Mouse (Mus musculus) hindbrain, embryonic 10.5 days (tissue): ENCODE data around the gene Nicn1. TPM values are rescaled to one million over a fixed set of nuclear protein-coding genes. Genes with fewer than 3 reads are reported as not detected.
A peak's percentile ranks its signal among the peaks of the same experiment; 100 is the strongest.

ENCODE experiments used
- DNase-seq: peaks from one replicate; pipeline ENCODE4 v3.0.0-alpha.2; 2017; ENCODE audit warnings: low spot score
- H3K27ac ChIP-seq: fragments of 300-500 bp; sonication (generic); 2 replicates; pipeline ENCODE4 v1.5.1; 2016; ENCODE audit warnings: mild to moderate bottlenecking, moderate library complexity
- H3K27me3 ChIP-seq: fragments of 300-500 bp; sonication (generic); 2 replicates; pipeline ENCODE4 v1.6.1; 2016; ENCODE audit warnings: mild to moderate bottlenecking; ENCODE audit not compliant: poor library complexity, insufficient read depth, severe bottlenecking
- H3K36me3 ChIP-seq: fragments of 300-500 bp; sonication (generic); 2 replicates; pipeline ENCODE4 v1.6.1; 2016; ENCODE audit warnings: mild to moderate bottlenecking, moderate library complexity
- H3K4me1 ChIP-seq: fragments of 300-500 bp; sonication (generic); replicated peaks from 2 replicates; pipeline ENCODE4 v1.6.1; 2016; ENCODE audit warnings: mild to moderate bottlenecking
- H3K4me3 ChIP-seq: fragments of 300-500 bp; sonication (generic); 2 replicates; pipeline ENCODE4 v1.5.1; 2016; ENCODE audit warnings: mild to moderate bottlenecking, moderate library complexity
- H3K9me3 ChIP-seq: fragments of 300-500 bp; sonication (generic); 2 replicates; pipeline ENCODE4 v1.6.1; 2016; ENCODE audit warnings: mild to moderate bottlenecking, moderate library complexity
- WGBS: fragments of 180-500 bp; shearing (Covaris S2); methylation state at CpG from one replicate; pipeline ENCODE4 v1.1.7; 2016; 5-methylcytosine and 5-hydroxymethylcytosine counted together
- polyA plus RNA-seq: library from polyadenylated mRNA; unstranded; fragments of >200 nt; fragmentation: Nextera tagmentation; extraction: Ambion mirVana; gene quantifications from 2 replicates; pipeline ENCODE4 v1.2.1, GENCODE M21; 2016

Gene Nicn1
- polyA plus RNA-seq, 1 experiment from 2014 or later: 54.3 TPM

GRCm38 (mm10) chr9:108289347-108289746 is 882 bp upstream of the Nicn1 start:
- Histone ChIP-seq H3K27ac (peak overlapping the region; percentile 91), H3K27me3 (no peaks in the 10 kb centered on the region), H3K4me3 (peak overlapping the region; percentile 60)

GRCm38 (mm10) chr9:108290773-108291172 is 544 bp downstream of the Nicn1 start:
- H3K27ac ChIP-seq: peak overlapping the region; percentile 91

More at GRCm38 (mm10) chr9:108289347-108289746, 882 bp upstream of the Nicn1 start:
- Histone ChIP-seq H3K9me3 (no peaks in the 10 kb centered on the region), H3K36me3 (peaks cover 8% of the 10 kb centered on the region), H3K4me1 (peaks cover 15% of the 10 kb centered on the region)
- WGBS: 72% methylated on average over 2 of the region's 2 CpGs
- DNase-seq: no peak

GRCm38 (mm10) chr9:108296453-108297355 is 6.5 kb downstream of the Nicn1 start, which contains the start of gene Amt:
TSS of gene Amt (plus strand) at chr9:108296853.
- no peaks in the 10 kb centered on the region for H3K27me3 ChIP-seq
- H3K4me3 ChIP-seq: peak within 1 kb of the TSS; percentile 57
- peaks cover 49% of the 10 kb centered on the region for H3K36me3 ChIP-seq
- WGBS: 16% methylated on average over 18 of the region's 18 CpGs
- peaks cover 29% of the 10 kb centered on the region for H3K4me1 ChIP-seq
- no peaks in the 10 kb centered on the region for H3K9me3 ChIP-seq
- DNase-seq: peak; percentile 83
- peak within 1 kb of the TSS; percentile 89 for H3K27ac ChIP-seq

More at GRCm38 (mm10) chr9:108290773-108291172, 544 bp downstream of the Nicn1 start:
- Histone ChIP-seq H3K27me3 (no peaks in the 10 kb centered on the region), H3K4me3 (peak overlapping the region; percentile 60), H3K4me1 (peaks cover 20% of the 10 kb centered on the region), H3K36me3 (peaks cover 19% of the 10 kb centered on the region), H3K9me3 (no peaks in the 10 kb centered on the region)
- no peak for DNase-seq
- WGBS: 51% methylated on average over 6 of the region's 6 CpGs

- Histone ChIP-seq H3K9me3 (no peaks in the 10 kb centered on the region), H3K36me3 (peaks cover 57% of the 10 kb centered on the region), H3K4me1 (peaks cover 24% of the 10 kb centered on the region), H3K4me3 (no peak overlapping the region), H3K27ac (no peak overlapping the region), H3K27me3 (no peaks in the 10 kb centered on the region)
- no peak for DNase-seq
- 85% methylated on average over 3 of the region's 3 CpGs for WGBS
Observed at GRCm38 (mm10) chr9:108301853-108302252, 11.6 kb downstream of the Nicn1 start.

GRCm38 (mm10) chr9:108304716-108305115 is 14.5 kb downstream of the Nicn1 start:
- Histone ChIP-seq H3K27ac (peak overlapping the region; percentile 99; the same call in 1 of the 2 replicates), H3K4me1 (peaks cover 35% of the 10 kb centered on the region), H3K27me3 (no peaks in the 10 kb centered on the region), H3K9me3 (no peaks in the 10 kb centered on the region), H3K4me3 (peak overlapping the region; percentile 93), H3K36me3 (peaks cover 44% of the 10 kb centered on the region)
- 85% methylated on average over 4 of the region's 4 CpGs for WGBS
- DNase-seq: no peak

DNA sequence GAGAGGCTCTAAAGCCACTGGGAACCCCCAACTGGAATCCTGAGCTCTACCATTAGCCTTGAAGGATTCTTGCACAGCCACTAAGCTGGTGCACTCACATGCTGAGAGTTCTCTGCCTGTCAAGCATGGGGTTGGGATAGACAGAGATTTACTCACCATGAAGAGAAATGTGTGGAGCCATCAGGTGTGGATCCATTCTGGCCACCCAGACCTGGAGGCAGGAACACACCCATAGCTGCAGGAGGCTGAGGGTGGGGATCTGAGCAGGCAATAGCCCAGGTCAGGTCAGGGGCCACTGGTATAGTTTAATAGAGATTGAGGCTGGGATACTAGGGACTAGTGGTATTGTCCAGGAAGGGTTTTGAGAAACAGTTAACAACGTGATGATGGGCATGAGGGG is 14.9 kb downstream of the Nicn1 start:
- Histone ChIP-seq H3K9me3 (no peaks in the 10 kb centered on the region), H3K4me1 (peaks cover 35% of the 10 kb centered on the region), H3K4me3 (peak overlapping the region; percentile 93), H3K27ac (peak overlapping the region; percentile 99), H3K36me3 (peaks cover 41% of the 10 kb centered on the region), H3K27me3 (no peaks in the 10 kb centered on the region)
- 5% methylated on average over 1 of the region's 1 CpGs for WGBS
- DNase-seq: no peak

DNA sequence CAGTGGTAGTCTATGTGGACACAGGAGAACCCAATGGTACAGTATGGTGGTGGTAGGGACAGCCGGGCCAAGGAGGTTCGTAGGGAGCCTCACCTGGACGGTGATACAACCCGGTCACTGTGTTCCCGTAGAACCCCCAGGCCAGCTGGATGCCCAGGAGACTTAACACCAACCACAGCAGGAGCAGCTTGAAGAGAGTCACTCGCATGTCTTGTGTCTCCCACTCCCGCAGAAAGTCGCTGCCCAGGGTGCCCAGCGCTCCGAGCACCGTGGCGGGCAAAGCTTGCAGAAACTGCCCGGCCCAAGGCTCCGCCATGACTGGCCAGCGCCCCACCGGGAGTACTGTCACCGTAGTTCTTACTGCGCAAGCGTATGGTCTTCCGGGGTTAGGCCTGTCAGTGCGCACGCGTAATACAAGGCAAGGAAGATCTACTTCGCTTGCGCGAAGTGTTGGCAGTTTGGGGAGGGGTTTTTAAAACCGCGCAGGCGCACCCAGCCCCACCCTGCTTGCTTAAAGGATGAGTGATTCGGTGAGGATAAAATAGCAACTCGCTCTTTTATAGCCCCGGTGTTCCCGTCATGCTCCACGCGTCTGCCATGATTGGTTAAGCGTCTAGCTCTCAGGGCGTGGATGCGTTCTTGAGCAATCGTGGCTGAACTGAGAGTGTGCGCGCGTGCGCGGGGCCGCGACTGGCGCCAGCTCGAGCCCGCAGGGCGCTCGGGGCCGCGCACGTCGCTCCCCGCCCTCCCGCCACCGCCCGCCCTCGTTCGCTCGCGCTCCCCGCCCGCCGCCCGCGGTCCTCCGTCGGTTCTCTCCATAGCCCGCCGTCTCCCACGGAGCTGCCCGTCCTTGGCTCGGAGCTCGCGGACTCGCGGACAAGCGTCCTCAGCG is 15.6 kb downstream of the Nicn1 start, which contains the start of the genes Rhoa and Tcta:
Rhoa (plus strand) TSS at position 501 of the 892 bp plus-strand sequence.
Tcta (minus strand) TSS at position 532 of the 892 bp plus-strand sequence.
- under 1% methylated on average over 80 of the region's 81 CpGs for WGBS
- H3K4me3 ChIP-seq: peak within 1 kb of the TSS; percentile 93
- H3K36me3 ChIP-seq: peaks cover 34% of the 10 kb centered on the region
- no peaks in the 10 kb centered on the region for H3K27me3 ChIP-seq
- no peaks in the 10 kb centered on the region for H3K9me3 ChIP-seq
- peaks cover 35% of the 10 kb centered on the region for H3K4me1 ChIP-seq
- H3K27ac ChIP-seq: peak within 1 kb of the TSS; percentile 99
- peak; percentile 98 for DNase-seq

DNA sequence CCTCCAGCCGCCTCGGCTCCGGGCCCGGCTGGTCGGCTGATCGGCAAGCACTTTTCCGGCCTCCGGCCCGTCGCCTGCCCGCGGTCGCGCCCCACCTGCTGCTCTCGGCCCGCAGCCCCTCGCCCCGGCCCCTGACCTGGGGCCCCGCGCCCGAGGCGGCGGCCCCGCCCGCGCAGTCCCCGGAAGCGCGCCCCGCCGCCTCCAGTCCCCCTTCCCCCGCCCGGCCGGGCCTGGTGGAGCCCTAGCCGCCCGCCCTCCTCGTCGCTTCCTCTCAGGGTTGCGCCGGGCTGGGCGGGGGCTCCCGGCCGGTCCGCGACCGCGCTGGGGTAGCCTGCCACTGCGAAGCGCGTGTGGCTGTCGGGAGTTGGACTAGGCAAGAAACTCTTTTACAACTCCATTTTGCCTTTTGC is 16.3 kb downstream of the Nicn1 start:
- Histone ChIP-seq H3K27ac (peak overlapping the region; percentile 99), H3K4me1 (peaks cover 35% of the 10 kb centered on the region), H3K4me3 (peak overlapping the region; percentile 93), H3K36me3 (peaks cover 28% of the 10 kb centered on the region), H3K9me3 (no peaks in the 10 kb centered on the region), H3K27me3 (no peaks in the 10 kb centered on the region)
- DNase-seq: no peak
- under 1% methylated on average over 51 of the region's 51 CpGs for WGBS

GRCm38 (mm10) chr9:108307021-108307807 is 17.0 kb downstream of the Nicn1 start:
- H3K27ac ChIP-seq: peak overlapping the region; percentile 99
- peaks cover 22% of the 10 kb centered on the region for H3K36me3 ChIP-seq
- peaks cover 35% of the 10 kb centered on the region for H3K4me1 ChIP-seq
- peak overlapping the region; percentile 93 for H3K4me3 ChIP-seq
- H3K9me3 ChIP-seq: no peaks in the 10 kb centered on the region
- H3K27me3 ChIP-seq: no peaks in the 10 kb centered on the region
- DNase-seq: no peak
- 29% methylated on average over 12 of the region's 12 CpGs for WGBS

- peaks cover 13% of the 10 kb centered on the region for H3K36me3 ChIP-seq
- no peak overlapping the region for H3K27ac ChIP-seq
- peak overlapping the region; percentile 93 for H3K4me3 ChIP-seq
- H3K9me3 ChIP-seq: no peaks in the 10 kb centered on the region
- no peaks in the 10 kb centered on the region for H3K27me3 ChIP-seq
- 73% methylated on average over 2 of the region's 2 CpGs for WGBS
- no peak for DNase-seq
- H3K4me1 ChIP-seq: peaks cover 35% of the 10 kb centered on the region
Observed at GRCm38 (mm10) chr9:108308141-108308540, 17.9 kb downstream of the Nicn1 start.

DNA sequence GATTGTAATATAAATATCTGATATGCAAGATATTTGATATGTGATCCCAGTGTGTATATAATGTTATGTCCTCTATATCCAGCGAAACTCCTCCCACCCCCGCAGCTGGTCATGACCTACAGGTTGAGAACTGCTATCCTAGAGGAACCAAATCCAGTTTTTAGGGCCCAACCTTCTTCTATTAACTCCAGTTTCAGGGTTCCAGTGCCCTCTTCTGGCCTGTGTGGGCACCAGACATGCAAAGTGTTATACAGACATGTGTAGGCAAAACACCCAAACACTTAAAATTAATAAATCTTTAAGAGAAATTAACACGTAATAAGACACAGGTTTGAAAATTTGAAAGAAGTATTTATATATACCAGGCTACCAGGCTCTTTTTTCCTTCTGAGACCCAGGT is 27.3 kb downstream of the Nicn1 start:
- Histone ChIP-seq H3K9me3 (no peaks in the 10 kb centered on the region), H3K4me1 (no peaks in the 10 kb centered on the region), H3K27me3 (no peaks in the 10 kb centered on the region), H3K4me3 (no peak overlapping the region), H3K27ac (no peak overlapping the region), H3K36me3 (peaks cover 79% of the 10 kb centered on the region)
- no peak for DNase-seq
- 96% methylated on average over 3 of the region's 3 CpGs for WGBS

- no peaks in the 10 kb centered on the region for H3K27me3 ChIP-seq
- H3K4me1 ChIP-seq: no peaks in the 10 kb centered on the region
- peaks cover 87% of the 10 kb centered on the region for H3K36me3 ChIP-seq
- H3K27ac ChIP-seq: no peak overlapping the region
- no peaks in the 10 kb centered on the region for H3K9me3 ChIP-seq
- no peak overlapping the region for H3K4me3 ChIP-seq
- WGBS: 89% methylated on average over 2 of the region's 2 CpGs
- no peak for DNase-seq
Observed at GRCm38 (mm10) chr9:108318462-108318861, 28.2 kb downstream of the Nicn1 start.
